Mouse (Mus musculus) cerebellum, postnatal 4 days (tissue): ENCODE data around the gene Ankrd13a.

Experiments
- DNase-seq, 2 experiments: peaks; one replicate each; pipeline ENCODE4 v3.0.0; 2022; ENCODE audit warnings: low spot score in 2 of 2, mixed read lengths in 1 of 2

Ankrd13a gene

GRCm38 (mm10) chr5:114774403-114775051 is at the start of gene Ankrd13a:
TSS of gene Ankrd13a (plus strand) at chr5:114774677.
- peak; percentile 71 to 88 for DNase-seq

GRCm38 (mm10) chr5:114728160-114728559 is 46.3 kb upstream of the Ankrd13a start:
- DNase-seq: no peak

DNA sequence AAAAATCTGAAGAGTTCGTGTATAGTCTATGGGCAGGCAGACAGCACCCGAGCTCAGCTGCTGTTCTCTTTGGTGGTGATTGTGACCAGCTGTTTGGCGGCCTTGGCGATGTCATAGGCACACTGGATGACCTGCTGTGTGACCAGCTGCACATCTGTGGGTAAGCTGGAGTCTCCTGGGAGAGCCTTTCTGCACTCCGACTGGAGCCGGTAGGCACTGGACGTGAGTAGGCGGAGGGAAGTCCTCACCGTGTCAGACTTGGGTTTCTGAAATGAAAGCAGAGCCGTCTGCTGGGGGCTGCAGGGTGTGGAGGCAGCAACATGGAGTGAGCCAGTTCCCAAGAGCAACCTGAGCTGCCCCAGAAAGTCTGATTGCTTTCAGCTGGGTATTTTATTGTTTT is 44.3 kb upstream of the Ankrd13a start:
- no peak for DNase-seq

DNA sequence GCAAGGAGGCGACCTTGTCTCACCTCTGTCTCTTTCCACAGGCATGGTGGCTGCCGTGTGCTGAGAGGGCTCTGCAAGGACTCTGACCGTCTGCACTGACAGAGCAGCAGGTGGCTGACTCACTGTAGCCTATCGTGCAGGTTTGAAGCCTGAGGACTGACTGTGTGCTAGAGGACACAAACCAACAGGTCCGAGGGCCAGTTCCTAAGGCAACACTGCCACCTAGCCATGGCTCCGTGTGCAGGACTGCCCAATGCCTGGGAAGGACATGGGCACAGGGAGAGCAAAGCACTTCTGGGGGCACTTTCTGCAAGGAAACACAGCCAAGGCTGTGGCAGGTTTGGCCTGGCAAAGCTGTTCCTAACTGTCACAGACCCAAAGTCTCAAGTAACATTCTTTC is 43.0 kb upstream of the Ankrd13a start:
- DNase-seq: no peak

- DNase-seq: no peak
Observed at GRCm38 (mm10) chr5:114731969-114732368, 42.5 kb upstream of the Ankrd13a start.

- no peak for DNase-seq
Observed at GRCm38 (mm10) chr5:114733606-114734005, 40.9 kb upstream of the Ankrd13a start.

- DNase-seq: peak in 1 of 2 experiments; percentile 80
Observed at GRCm38 (mm10) chr5:114737090-114737887, 37.2 kb upstream of the Ankrd13a start.

GRCm38 (mm10) chr5:114738707-114739241 is 35.7 kb upstream of the Ankrd13a start:
- no peak for DNase-seq

GRCm38 (mm10) chr5:114740595-114740994 is 33.9 kb upstream of the Ankrd13a start:
- no peak for DNase-seq

- no peak for DNase-seq
Observed at GRCm38 (mm10) chr5:114742572-114742971, 31.9 kb upstream of the Ankrd13a start.

DNA sequence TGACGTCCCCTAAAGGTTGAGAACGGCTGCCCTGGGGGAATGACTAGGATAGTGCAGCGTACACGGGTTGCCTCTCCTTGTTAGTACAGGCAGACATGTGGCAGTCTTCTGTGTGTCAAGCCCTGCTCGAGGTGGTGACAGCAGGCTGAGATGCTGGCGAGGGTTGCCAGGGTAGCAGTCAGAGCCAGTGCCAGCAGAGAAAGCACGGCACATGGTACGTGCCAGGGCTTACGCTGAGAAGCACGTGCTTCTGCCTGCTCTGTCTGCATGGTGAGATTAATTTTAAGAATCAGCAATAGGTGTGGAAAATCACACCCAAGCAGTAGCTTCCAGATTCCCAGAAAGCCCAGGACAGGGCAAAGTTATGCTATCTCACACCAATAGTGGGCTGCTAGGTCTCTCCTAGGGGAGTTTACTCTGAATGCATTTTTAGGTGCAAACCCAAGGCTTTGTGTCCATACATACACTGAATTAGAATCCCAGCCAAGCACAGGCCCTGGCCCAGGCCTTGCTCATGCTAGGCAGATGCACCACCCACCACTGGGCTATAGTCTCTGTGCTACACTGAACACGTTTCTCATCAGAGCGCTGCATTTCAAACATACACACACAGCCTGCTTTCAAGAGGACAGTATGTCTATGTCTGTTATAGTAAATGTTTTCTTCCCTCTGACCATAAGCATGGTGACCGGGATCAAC is 31.3 kb upstream of the Ankrd13a start:
- DNase-seq: peak in 1 of 2 experiments; percentile 61

- no peak for DNase-seq
Observed at GRCm38 (mm10) chr5:114743697-114744090, 30.8 kb upstream of the Ankrd13a start.

- DNase-seq: no peak
Observed at GRCm38 (mm10) chr5:114745581-114745980, 28.9 kb upstream of the Ankrd13a start.

DNA sequence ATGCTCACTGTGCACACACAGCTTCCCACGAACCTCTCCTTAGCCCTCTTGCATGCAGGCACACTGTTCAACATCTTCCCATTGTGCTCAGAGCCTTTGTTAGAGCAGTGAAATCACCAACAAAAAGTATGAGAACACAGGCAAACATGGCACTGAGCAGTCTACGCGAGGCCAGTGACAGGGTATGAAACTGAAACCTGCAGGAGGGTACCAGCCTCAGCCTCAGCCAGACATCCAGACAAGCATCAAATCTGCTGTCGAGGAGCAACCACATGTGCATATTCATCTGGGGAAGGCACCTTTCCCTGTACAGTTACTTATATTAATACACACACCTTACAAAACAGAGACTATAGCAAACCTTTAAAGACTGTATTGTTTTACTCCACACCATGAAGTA is 27.6 kb upstream of the Ankrd13a start:
- DNase-seq: no peak

DNA sequence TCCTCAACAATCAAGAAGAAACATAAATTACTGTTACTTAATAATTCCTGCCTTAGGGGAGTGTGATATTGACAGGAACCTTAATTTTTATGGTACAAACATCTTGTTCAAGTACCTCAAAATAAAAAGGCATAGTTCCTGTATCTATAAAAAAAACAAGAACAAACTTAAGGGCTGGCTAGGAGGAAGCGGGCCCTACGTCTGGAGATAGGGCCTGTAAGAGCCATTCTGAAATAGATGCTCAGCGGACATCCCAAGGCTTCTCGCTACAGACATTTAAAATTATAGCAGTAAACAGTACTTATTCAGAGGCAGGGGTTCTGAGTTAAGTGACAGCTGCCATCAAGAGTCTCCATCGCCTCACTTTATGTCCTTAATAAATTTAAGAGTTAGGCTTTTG is 27.0 kb upstream of the Ankrd13a start:
- no peak for DNase-seq

DNA sequence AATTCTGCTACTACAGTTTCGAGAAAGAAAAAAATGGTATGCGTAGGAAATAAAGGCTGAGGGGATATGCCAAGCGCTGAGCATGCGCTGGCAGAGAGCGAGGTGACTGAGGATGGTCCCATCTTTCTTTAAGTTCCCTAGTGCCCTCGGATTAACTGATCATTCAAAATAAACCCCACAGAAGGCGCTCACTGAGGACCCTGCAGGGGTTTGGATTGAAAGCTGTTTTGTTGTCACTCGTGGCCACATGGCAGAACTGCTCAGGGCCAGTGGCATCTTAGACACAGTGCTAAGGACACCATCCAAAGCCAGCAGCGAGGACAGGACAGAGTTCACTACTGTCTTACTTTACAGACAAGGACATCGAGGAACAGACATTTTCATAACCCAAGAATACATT is 24.2 kb upstream of the Ankrd13a start:
- no peak for DNase-seq

DNA sequence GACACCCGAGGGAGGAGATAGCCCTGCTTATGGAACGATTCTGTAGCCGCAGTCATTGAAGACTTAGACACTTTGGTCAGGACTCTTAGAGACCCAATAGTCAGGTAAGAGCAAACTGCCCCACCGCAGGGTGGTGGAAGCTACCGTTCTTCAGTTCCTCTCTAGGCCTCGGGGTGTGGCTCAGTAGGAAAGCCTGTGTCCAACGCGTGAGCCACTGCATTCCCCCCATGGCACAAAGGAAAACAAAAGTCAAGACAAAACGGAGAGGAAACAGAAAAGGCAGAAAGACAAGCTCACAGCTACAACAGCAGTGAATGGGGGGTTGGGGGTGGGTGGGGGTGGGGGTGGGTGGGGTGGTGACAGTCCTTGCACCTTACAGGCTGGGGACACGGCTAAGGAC is 22.1 kb upstream of the Ankrd13a start:
- DNase-seq: no peak

GRCm38 (mm10) chr5:114753384-114753783 is 21.1 kb upstream of the Ankrd13a start:
- peak in 1 of 2 experiments; percentile 78 for DNase-seq

GRCm38 (mm10) chr5:114759536-114760090 is 14.9 kb upstream of the Ankrd13a start:
- no peak for DNase-seq

DNA sequence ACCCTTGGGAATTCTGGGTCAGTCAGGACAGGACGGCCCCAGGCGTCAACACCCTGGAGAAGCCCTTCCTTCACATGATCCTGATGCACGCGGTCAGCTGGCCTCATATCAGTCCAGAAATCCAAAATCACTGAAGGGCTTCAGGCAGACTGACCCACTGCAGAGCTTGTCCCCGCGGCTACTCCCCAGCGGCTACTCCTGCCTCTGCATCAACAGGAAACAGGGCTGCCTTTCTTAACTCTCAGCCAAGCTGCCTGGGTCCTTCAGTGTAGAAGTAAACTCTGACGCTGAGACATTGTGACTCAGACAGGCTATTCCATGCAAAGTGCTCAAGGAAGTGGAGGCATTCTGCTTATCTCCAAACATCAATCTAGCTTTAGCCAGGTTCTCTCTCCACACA is 12.5 kb upstream of the Ankrd13a start:
- DNase-seq: no peak

DNA sequence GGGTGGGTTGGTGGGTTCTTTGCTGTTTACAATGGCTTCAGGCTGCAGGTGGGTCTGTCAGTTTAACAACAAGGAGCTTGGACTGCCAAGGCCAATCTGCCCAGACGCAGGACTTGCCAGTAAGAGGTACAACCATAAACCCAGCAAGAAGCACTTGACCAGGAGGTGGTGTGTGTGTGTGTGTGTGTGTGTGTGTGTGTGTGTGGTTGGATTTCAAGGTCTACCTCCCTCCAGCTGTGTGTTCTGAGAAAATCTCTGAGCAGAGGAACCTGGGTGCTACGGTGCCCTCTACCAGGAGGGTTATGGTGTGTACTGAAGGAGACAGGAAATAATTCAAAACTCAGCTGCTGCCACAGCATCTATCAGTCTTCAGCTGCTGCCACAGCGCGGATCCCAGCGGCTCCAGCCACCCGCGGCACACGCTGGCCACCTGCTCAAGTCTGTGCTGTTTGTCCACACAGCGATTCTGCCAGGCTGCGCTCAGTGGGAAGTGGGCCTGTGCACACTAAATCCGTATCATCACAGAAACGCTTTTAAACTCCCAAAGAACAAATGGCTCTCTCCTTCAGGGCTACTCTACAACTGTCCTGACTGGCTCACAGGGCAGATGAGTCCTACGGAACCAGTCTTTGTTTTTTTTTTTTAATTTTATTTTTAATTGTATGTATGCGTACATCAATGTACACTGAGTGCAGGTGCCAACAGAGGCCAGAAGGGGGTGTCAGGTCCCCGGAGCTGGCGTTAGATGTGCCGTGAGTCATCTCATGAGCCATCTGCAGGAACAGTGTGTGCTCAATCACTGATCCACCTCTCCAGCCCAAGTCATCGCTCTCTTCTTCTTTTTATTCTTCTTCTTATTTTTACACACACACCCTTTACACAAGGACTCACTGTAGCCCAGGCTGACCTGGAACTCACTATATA is 9.4 kb upstream of the Ankrd13a start:
- DNase-seq: peak in 1 of 2 experiments; percentile 45
